Mouse (Mus musculus) pancreas, adult 10 weeks (tissue): ENCODE data around the gene Stk10. TPM values are rescaled to one million over a fixed set of nuclear protein-coding genes. Genes with fewer than 3 reads are reported as not detected.

Source experiments
- polyA plus RNA-seq: library from polyadenylated mRNA; stranded (reverse); fragments of 350-450 nt; fragmentation: Illumina TruSeq; extraction: RNeasy Lipid Tissue Mini Kit (QIAGEN cat#74804); gene quantifications from one replicate; pipeline ENCODE4 v1.2.3, GENCODE M21; 2015; ENCODE audit warnings: low read depth, low replicate concordance; ENCODE audit not compliant: insufficient read depth

The Stk10 gene
- 3.8 TPM for polyA plus RNA-seq

DNA sequence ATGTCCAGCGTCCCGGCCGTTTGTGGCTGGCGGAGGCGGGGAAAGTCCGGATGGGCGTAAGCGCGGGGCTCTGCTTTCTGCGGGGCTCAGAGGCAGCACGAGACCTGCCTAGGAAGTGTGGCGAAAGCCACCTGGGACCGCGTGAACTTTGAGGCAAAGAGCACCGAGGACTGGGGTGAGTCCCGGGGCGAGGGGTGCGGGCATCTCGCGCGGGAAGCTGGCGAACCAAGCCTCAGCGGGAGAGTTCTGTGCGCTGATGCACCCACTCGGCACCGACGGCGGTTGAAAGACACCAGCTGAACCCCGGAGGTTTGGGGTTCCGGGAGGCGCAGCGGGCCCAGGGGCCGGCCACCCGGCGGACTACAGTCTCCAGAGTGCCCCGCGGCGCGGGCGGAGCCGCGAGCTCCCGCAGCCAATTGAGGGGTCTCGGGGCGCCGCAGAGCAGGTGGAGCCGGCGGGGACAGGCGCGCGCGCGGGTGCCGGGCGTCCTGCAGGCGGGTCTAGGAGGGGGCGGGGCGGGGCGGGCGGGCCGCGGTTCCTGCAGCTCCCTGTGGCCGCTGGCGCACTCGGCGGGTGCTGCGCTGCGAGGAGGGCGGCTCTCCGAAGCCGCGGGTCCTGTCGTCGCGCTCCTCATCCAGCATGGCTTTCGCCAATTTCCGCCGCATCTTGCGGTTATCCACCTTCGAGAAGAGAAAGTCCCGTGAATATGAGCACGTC lies at the start of gene Stk10:
Stk10 (plus strand) TSS at position 541 of the 717 bp plus-strand sequence.

DNA sequence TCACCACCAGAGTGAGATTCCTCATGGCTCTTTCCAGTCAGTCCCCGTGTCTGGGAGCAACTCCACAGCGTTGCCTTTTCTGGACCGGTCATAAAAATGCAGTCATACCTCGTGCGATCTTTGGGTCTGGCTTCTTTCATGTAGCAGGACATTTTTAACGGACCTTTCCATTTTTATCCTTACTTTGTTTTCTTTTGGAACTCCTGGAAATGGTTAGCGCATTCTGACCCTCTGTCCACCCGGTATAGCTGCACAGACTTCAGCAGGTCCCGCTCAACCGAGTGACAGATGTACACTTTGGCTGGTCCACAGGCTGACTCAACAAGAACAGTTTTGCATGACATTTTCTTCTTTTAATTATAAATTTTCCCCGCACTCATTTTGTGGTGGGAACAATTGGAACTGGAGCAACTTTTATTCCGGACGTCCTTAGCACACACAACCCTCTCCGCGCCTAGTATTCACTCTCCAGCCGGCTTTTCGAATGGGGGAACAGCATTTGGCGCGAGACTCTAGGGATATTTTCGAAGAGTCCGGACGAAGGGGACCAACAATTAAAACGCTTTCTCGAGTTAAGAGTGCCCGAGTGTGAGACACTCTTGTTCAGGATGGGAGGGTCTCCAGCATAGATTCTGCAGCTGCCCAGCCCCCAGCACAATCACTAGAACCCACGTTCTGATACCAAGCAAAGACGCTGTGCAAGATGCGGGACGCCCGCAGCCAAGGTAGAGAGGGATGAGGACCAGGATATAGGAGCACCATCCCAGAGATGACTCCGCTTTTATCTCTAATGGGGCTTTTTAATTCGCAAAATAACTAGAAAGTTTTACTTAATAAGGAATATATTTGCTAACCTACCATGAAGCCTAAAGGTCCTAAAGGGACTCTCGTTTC lies 987 bp upstream of the Stk10 start, which contains the start of gene Efcab9:
Efcab9 (minus strand) TSS at position 211 of the 894 bp plus-strand sequence.

DNA sequence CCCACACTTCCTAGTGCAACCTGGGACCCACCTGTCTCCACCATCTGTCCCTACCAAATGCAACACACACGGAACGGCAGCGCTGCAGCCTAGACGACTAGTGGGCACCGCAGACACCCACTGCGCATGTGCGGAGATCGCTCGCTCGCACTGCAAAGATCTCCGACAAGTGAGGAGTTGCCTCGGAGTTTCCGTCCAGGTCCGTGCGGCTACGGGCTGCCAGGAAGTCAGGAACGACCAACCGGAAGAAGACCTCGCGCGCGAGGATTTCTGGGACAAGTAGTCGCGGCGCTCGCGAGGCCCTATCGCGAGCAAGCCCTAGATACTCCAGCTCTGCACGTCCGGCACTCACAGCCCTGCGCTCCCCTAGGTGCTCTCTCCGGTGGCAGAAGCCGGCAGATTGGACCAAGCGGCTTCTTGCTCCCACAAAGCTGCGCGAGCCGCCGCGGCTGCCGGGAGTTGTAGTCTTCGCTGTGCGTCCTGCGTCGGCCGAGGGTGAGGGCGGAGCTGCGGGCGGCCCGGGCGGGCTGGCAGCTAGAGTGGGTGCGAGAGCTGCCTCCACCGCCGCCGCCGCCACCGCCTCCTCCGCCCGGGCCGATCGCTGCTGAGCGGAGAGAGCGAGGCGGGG lies 109.3 kb downstream of the Stk10 start, which contains the start of gene Fbxw11:
Fbxw11 (plus strand) TSS at position 476 of the 628 bp plus-strand sequence.

Other genes starting within 250 kb of the Stk10 start
- 1,664 TPM for gene Hba-a1, start 249.8 kb upstream of the Stk10 start, polyA plus RNA-seq
- gene Hbq1b, start 246.3 kb upstream of the Stk10 start, polyA plus RNA-seq = not detected
- gene Hba-a2, start 236.8 kb upstream of the Stk10 start, polyA plus RNA-seq = 1,706 TPM
- gene Hbq1a, start 233.2 kb upstream of the Stk10 start, polyA plus RNA-seq = not detected
- gene Sh3pxd2b, start 185.5 kb upstream of the Stk10 start, polyA plus RNA-seq = 2.8 TPM
- gene Ubtd2, start 77.9 kb upstream of the Stk10 start, polyA plus RNA-seq = 2.9 TPM
- gene Efcab9, start 1.2 kb upstream of the Stk10 start, polyA plus RNA-seq = not detected
- gene Fbxw11, start 109.4 kb downstream of the Stk10 start, polyA plus RNA-seq = 6.0 TPM